Mouse (Mus musculus) hindbrain, embryonic 14.5 days (tissue): ENCODE data around the gene Dlg1. TPM values are rescaled to one million over a fixed set of nuclear protein-coding genes. Genes with fewer than 3 reads are reported as not detected.

ENCODE experiments used
- ATAC-seq: fragments of 200-750 bp; cut with Nextera tagmentation; 2 replicates; pipeline ENCODE4 v1.8.0; 2017; ENCODE audit warnings: moderate number of reproducible peaks, mild to moderate bottlenecking, moderate TSS enrichment, moderate library complexity; ENCODE audit not compliant: low FRiP score
- DNase-seq: peaks from one replicate; pipeline ENCODE4 v3.0.0-alpha.2; 2015; ENCODE audit warnings: low spot score
- H3K27ac ChIP-seq: fragments of 300-500 bp; sonication (generic); 2 replicates; pipeline ENCODE4 v1.5.1; 2014; ENCODE audit warnings: mild to moderate bottlenecking, moderate library complexity
- H3K27me3 ChIP-seq: fragments of 300-500 bp; sonication (generic); 2 replicates; pipeline ENCODE4 v1.6.1; 2014; ENCODE audit warnings: mild to moderate bottlenecking, low read length, mixed read lengths; ENCODE audit not compliant: control insufficient read depth, insufficient read depth
- H3K36me3 ChIP-seq: fragments of 300-500 bp; sonication (generic); replicated peaks from 2 replicates; pipeline ENCODE4 v1.6.1; 2014; ENCODE audit not compliant: control insufficient read depth, insufficient read depth
- H3K4me1 ChIP-seq: fragments of 300-500 bp; sonication (generic); replicated peaks from 2 replicates; pipeline ENCODE4 v1.6.1; 2014; ENCODE audit warnings: antibody characterized with exemption, low read length, mixed read lengths; ENCODE audit not compliant: control insufficient read depth, insufficient read depth
- H3K4me2 ChIP-seq: fragments of 300-500 bp; sonication (generic); replicated peaks from 2 replicates; pipeline ENCODE4 v1.6.1; 2014; ENCODE audit warnings: mild to moderate bottlenecking, moderate library complexity
- H3K4me3 ChIP-seq: fragments of 300-500 bp; sonication (generic); replicated peaks from 2 replicates; pipeline ENCODE4 v1.5.1; 2014; ENCODE audit warnings: mild to moderate bottlenecking, low read length
- H3K9ac ChIP-seq: fragments of 300-500 bp; sonication (generic); 2 replicates; pipeline ENCODE4 v1.6.1; 2014
- H3K9me3 ChIP-seq: fragments of 300-500 bp; sonication (generic); 2 replicates; pipeline ENCODE4 v1.6.1; 2016; ENCODE audit warnings: low read length; ENCODE audit not compliant: control insufficient read depth
- whole genome bisulfite sequencing: fragments of 180-500 bp; shearing (Covaris S2); extraction: QIAGEN DNeasy Blood & Tissue Kit; methylation state at CpG from one replicate; pipeline ENCODE4 v1.1.7; 2014; 5-methylcytosine and 5-hydroxymethylcytosine counted together
- polyA plus RNA-seq: library from polyadenylated mRNA; unstranded; fragments of >200 nt; fragmentation: Nextera tagmentation; extraction: Ambion mirVana; gene quantifications from 2 replicates; pipeline ENCODE4 v1.2.1, GENCODE M21; 2014

The Dlg1 gene
- polyA plus RNA-seq, 1 experiment from 2014 or later: 14.4 TPM

GRCm38 (mm10) chr16:31878052-31878451, 214.8 kb downstream of the Dlg1 start:
- Histone ChIP-seq H3K9ac (no peak overlapping the region), H3K27me3 (no peaks in the 10 kb centered on the region), H3K4me3 (no peak overlapping the region), H3K4me1 (no peaks in the 10 kb centered on the region), H3K4me2 (no peak overlapping the region), H3K27ac (no peak overlapping the region), H3K9me3 (no peaks in the 10 kb centered on the region), H3K36me3 (0 out of 2 replicates have a peak, but pooled peaks cover 15% of the 10 kb centered on the region)
- WGBS: 63% methylated on average over 6 of the region's 6 CpGs
- DNase-seq (no peak), ATAC-seq (no peak)

GRCm38 (mm10) chr16:31878573-31879257, 215.5 kb downstream of the Dlg1 start, which contains the start of gene Meltf:
TSS of gene Meltf (plus strand) at chr16:31878810.
- Histone ChIP-seq H3K4me2 (no peak within 1 kb of the TSS), H3K9ac (no peak within 1 kb of the TSS), H3K27ac (no peak within 1 kb of the TSS), H3K27me3 (no peaks in the 10 kb centered on the region), H3K9me3 (no peaks in the 10 kb centered on the region), H3K36me3 (0 out of 2 replicates have a peak, but pooled peaks cover 15% of the 10 kb centered on the region), H3K4me3 (no peak within 1 kb of the TSS), H3K4me1 (no peaks in the 10 kb centered on the region)
- DNase-seq (peak; percentile 49), ATAC-seq (peak; percentile 52; the same call in 1 of the 2 replicates)
- 29% methylated on average over 21 of the region's 21 CpGs for WGBS

DNA sequence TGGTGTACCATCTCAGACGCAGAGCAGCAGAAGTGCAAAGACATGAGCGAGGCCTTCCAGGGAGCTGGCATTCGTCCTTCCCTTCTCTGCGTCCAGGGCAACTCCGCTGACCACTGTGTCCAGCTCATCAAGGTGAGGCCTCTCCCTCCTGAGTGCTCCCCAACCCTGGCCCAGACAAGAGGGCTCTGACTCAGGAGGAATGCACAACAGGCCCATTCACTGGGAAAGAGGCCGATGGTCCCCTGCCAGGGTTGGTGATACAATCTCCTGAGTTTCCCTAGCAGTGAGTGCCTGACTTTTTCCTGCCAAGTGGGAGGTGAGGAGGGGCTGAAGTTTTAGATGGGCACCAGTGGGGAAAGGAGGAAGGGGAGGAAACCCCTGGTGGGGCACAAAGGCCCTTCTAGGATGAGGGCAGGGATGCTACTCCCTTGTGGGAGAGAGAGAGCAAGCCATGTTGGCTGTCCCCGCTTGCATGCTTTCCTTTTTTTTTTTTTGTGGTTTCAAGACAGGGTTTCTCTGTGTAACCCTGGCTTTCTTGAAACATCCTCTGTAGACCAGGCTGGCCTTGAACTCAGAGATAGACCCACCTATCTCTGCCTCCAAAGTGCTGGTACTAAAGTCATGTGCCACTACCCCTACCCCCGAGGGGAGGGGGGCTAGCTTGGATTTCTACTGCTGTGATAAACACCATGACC, 217.1 kb downstream of the Dlg1 start:
- no peaks in the 10 kb centered on the region for H3K9me3 ChIP-seq
- H3K27me3 ChIP-seq: no peaks in the 10 kb centered on the region
- H3K4me3 ChIP-seq: no peak overlapping the region
- DNase-seq: no peak
- H3K9ac ChIP-seq: no peak overlapping the region
- H3K4me2 ChIP-seq: no peak overlapping the region
- H3K36me3 ChIP-seq: no peaks in the 10 kb centered on the region
- 0 out of 2 replicates have a peak, but pooled peaks cover 5% of the 10 kb centered on the region for H3K4me1 ChIP-seq
- ATAC-seq: no peak
- no peak overlapping the region for H3K27ac ChIP-seq
- WGBS: 82% methylated on average over 8 of the region's 8 CpGs

GRCm38 (mm10) chr16:31882381-31882908, 219.2 kb downstream of the Dlg1 start:
- WGBS: 60% methylated on average over 9 of the region's 9 CpGs
- no peak for ATAC-seq
- no peaks in the 10 kb centered on the region for H3K27me3 ChIP-seq
- H3K9ac ChIP-seq: no peak overlapping the region
- H3K36me3 ChIP-seq: no peaks in the 10 kb centered on the region
- H3K4me3 ChIP-seq: no peak overlapping the region
- 0 out of 2 replicates have a peak, but pooled peaks cover 5% of the 10 kb centered on the region for H3K4me1 ChIP-seq
- H3K4me2 ChIP-seq: no peak overlapping the region
- no peaks in the 10 kb centered on the region for H3K9me3 ChIP-seq
- DNase-seq: no peak
- no peak overlapping the region for H3K27ac ChIP-seq

GRCm38 (mm10) chr16:31883302-31883701, 220.1 kb downstream of the Dlg1 start:
- no peaks in the 10 kb centered on the region for H3K9me3 ChIP-seq
- H3K27ac ChIP-seq: no peak overlapping the region
- WGBS: 80% methylated on average over 14 of the region's 14 CpGs
- H3K36me3 ChIP-seq: no peaks in the 10 kb centered on the region
- H3K4me2 ChIP-seq: no peak overlapping the region
- ATAC-seq: no peak
- no peak overlapping the region for H3K9ac ChIP-seq
- no peaks in the 10 kb centered on the region for H3K27me3 ChIP-seq
- H3K4me3 ChIP-seq: no peak overlapping the region
- no peak for DNase-seq
- H3K4me1 ChIP-seq: 0 out of 2 replicates have a peak, but pooled peaks cover 5% of the 10 kb centered on the region

DNA sequence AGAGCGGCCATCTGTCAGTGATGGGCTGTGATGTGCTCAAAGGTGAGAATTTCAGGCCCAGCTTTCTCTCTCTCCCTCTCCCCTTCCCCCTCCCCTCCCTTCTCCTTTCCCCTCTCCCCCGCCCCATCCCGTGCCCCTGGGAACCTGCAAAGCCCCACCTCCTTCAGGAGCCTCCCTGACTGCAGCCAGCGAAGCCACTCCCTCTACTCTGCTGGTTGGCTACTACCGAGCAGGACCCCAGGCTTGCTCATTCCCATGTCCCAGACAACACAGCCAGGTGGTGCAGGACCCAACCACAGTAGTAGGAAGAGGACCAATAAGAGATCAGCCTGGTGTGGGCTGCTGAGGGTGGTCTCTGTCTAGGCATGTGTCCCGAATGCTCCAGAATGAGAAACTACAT, 220.7 kb downstream of the Dlg1 start:
- Histone ChIP-seq H3K9ac (no peak overlapping the region), H3K27ac (no peak overlapping the region), H3K9me3 (no peaks in the 10 kb centered on the region), H3K36me3 (no peaks in the 10 kb centered on the region), H3K4me1 (0 out of 2 replicates have a peak, but pooled peaks cover 5% of the 10 kb centered on the region), H3K27me3 (no peaks in the 10 kb centered on the region), H3K4me3 (no peak overlapping the region), H3K4me2 (no peak overlapping the region)
- ATAC-seq: no peak; the same call in 1 of the 2 replicates
- WGBS: 17% methylated on average over 6 of the region's 6 CpGs
- no peak for DNase-seq

GRCm38 (mm10) chr16:31890907-31891306, 227.7 kb downstream of the Dlg1 start:
- H3K4me1 ChIP-seq: no peaks in the 10 kb centered on the region
- H3K27me3 ChIP-seq: no peaks in the 10 kb centered on the region
- ATAC-seq (no peak), DNase-seq (no peak)
- no peak overlapping the region for H3K27ac ChIP-seq
- H3K4me2 ChIP-seq: no peak overlapping the region
- 42% methylated on average over 7 of the region's 7 CpGs for WGBS
- no peaks in the 10 kb centered on the region for H3K9me3 ChIP-seq
- no peaks in the 10 kb centered on the region for H3K36me3 ChIP-seq
- no peak overlapping the region for H3K9ac ChIP-seq
- H3K4me3 ChIP-seq: no peak overlapping the region

DNA sequence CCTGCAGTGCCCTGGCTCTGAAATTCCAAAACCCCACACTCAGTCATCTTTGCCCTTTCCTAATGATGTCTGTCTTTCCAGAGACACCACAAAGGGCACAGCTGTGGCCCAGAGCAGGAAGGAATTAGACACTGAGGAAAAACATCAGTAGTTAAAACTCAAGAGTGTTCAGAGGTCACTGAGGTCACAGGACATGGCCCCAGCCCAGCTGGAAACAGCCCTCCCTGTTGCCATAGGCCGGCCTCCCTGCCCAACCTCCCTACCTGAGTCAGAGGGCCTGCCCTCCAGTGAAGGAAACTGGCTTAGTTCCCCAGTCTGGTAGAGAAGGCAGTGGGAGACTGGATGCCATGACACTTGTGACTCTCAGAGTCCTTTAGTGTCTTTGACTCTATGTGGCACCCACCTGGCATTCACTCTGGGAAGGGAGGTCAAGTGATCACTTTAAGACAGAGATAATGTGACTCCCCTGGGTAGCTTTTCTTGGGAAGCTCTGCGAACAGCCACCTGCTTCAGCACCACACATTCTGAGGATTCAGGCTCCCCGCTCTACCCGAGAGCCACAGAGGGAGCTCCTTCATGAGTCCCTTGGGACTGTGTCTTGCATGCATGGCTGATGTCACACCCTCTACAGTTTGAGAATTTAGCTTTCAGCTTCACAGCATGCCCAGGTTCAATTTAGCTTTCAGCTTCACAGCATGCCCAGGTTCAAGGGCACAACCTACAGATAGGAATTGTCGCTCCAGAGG, 230.3 kb downstream of the Dlg1 start:
- H3K27ac ChIP-seq: no peak overlapping the region
- ATAC-seq: no peak
- WGBS: 70% methylated on average over 5 of the region's 5 CpGs
- DNase-seq: no peak
- no peak overlapping the region for H3K4me2 ChIP-seq
- H3K27me3 ChIP-seq: no peaks in the 10 kb centered on the region
- H3K36me3 ChIP-seq: no peaks in the 10 kb centered on the region
- no peak overlapping the region for H3K9ac ChIP-seq
- H3K9me3 ChIP-seq: no peaks in the 10 kb centered on the region
- H3K4me3 ChIP-seq: no peak overlapping the region
- H3K4me1 ChIP-seq: peaks cover 17% of the 10 kb centered on the region
